Mouse (Mus musculus): ENCODE measurements around the gene Chchd3.

Chchd3 gene

DNA sequence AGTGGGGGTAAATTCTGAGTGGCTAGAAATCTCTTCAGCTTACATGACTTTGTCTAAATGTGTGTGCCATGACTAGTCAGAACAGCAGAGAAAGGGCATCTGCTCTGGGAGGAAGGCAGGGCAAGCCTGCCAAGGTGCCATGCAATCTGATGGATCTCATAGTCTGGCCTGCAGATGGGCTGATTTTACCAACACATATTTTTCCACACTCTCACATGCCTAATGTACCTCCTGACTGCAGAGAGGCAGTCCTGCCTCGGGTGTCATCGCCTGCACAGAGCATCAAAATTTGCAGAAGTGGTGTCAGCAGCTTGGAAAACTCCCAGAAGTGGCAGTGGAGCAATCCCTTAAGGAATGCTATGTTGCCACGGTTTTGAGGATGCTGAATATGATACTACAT is 55.5 kb downstream of the Chchd3 start:
- DNase-seq (ENCODE audit: low read depth, low spot score) = no peak

GRCm38 (mm10) chr6:33002988-33003387 is 57.1 kb downstream of the Chchd3 start:
- DNase-seq (ENCODE audit: low read depth, low spot score) = no peak

DNA sequence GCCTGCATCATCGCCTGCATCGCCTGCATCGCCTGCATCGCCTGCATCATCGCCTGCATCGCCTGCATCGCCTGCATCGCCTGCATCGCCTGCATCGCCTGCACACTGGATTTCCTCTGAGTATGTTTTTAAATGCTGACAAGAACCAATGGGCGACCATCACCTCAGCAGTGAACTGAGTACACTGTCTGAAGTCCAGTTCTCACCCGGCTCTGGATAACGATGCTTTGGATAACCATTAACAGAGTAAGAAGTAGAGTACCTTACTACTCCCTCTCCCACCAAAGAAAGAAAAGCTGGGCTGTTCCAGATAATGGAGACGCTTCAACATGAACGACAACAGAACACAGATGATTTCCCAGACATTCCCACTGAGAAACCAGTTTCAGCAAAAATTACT is 58.8 kb downstream of the Chchd3 start:
- DNase-seq (ENCODE audit: low read depth, low spot score) = no peak

GRCm38 (mm10) chr6:32996597-32996996 is 63.5 kb downstream of the Chchd3 start:
- DNase-seq (ENCODE audit: low read depth, low spot score) = no peak

DNA sequence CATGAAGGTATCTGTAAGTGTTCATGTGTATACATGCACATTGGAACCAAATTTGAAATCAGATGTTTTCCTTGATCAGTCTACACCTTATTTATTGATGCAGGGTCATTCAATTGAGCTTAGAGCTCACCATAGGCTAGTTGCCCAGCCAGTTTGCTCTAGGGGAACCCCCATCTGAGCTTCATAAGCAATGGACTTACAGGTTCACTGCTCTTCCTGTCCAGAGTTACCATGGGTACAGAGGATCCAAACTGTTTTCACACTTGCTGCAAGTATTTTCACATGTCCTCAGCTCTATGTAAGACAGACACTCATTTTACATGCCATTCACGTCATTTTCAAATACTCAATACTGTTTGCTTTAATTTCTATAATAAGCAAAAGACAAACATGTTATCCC is 66.2 kb downstream of the Chchd3 start:
- DNase-seq (ENCODE audit: low read depth, low spot score) = no peak

- no peak for DNase-seq (ENCODE audit: low read depth, low spot score)
These were observed 69.9 kb downstream of the Chchd3 start for GRCm38 (mm10) chr6:32990061-32990633.

DNA sequence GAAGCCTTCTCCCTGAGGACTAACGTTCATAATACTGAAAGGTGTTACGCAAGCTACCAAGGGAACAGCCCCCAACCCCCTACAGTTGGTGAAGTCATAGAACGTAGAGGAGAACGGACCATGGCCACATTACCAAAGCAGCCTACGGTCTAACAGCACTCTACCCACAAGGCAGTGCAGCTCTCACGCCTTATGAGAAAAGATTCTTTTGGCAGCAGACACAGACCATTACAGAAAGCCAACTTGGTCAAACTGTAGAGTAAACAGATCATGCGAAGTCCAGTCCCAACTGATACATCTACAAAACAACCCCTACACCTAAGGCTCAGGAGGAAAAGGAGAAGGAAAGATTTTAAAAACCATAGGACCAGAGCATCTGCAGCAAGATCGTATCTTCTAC is 71.5 kb downstream of the Chchd3 start:
- DNase-seq (ENCODE audit: low read depth, low spot score) = no peak

GRCm38 (mm10) chr6:32983876-32984275 is 76.2 kb downstream of the Chchd3 start:
- no peak for DNase-seq (ENCODE audit: low read depth, low spot score)

DNA sequence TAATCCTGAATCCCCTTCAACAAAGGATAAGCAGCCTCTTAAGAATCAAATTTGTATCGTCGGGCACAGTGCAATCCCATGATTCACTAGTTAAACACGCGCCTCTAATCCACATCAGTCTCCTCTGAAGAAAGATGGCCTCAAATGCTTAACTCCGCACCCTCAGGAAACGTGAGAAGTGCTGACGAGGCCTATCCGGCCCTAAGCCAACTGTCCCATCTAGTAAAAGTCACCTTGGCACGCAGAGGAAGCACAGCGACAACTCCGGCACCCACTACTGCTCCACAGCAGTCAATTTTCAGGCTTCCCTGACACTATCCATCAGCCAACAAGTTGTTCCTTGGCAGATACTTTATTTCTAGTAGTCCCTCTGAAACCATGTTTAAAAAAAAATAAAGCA is 78.8 kb downstream of the Chchd3 start:
- no peak for DNase-seq (ENCODE audit: low read depth, low spot score)

GRCm38 (mm10) chr6:32978811-32979210 is 81.2 kb downstream of the Chchd3 start:
- DNase-seq (ENCODE audit: low read depth, low spot score) = no peak

DNA sequence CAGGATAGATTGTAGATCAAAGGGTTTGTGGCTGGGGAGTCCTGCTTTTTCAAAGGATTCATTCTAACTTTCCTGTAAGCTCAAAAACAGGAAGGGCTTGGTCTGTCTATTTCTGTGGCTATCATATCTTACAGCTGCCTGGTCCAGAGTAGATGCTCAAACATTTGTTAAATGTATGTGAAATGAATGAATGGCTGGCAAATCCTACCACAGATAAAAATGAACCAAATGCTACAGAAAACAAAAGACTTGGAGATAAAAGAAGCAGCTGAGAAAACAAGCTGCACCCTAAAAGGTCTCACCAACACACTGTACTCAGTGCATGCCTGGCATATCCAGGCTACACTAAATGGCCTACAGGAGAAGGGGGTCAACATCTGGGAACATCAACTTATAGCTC is 88.1 kb downstream of the Chchd3 start:
- DNase-seq (ENCODE audit: low read depth, low spot score) = no peak

DNA sequence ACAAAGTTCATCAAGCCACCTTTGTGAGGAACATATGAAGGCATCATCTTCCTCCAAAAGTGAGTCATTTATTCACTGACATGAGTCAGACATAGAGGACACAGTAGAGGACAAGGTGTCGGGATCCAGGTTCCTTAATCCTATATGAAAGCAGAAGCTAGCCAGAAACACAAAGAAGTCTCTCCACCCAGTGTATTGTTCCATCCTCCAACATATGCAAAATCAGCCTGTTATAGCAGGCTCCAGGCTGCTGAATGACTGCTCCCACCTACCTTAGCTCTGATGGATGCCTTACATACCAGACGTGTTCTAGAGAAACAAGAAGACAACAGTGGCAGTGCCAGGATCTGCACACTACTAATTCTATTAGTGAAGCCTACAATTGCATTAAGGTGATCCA is 91.1 kb downstream of the Chchd3 start:
- no peak for DNase-seq (ENCODE audit: low read depth, low spot score)

GRCm38 (mm10) chr6:32962048-32962447 is 98.0 kb downstream of the Chchd3 start:
- no peak for DNase-seq (ENCODE audit: low read depth, low spot score)

GRCm38 (mm10) chr6:32961477-32961876 is 98.6 kb downstream of the Chchd3 start:
- no peak for DNase-seq (ENCODE audit: low read depth, low spot score)

GRCm38 (mm10) chr6:32959816-32960550 is 100.1 kb downstream of the Chchd3 start:
- no peak for DNase-seq (ENCODE audit: low read depth, low spot score)

DNA sequence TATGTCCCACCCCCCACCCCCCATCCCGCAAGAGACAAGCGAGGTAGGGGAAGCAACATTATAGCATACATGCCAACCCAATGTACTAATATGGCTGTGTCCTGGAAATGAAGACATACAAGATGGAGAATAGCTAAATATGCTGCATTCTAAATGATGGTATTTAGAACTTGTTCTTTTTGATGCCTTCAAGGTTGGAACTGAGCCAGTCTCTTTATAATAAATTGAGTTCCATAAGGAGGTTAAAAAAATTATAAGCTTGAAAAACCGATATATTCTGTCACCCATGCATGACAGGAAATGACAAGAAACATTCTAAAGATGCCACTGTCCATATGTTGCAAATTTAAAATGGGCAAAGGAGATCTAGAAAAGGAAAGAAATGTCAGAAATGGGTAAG is 104.6 kb downstream of the Chchd3 start:
- DNase-seq (ENCODE audit: low read depth, low spot score) = no peak

- DNase-seq (ENCODE audit: low read depth, low spot score) = no peak
These were observed 109.1 kb downstream of the Chchd3 start for GRCm38 (mm10) chr6:32950973-32951372.

DNA sequence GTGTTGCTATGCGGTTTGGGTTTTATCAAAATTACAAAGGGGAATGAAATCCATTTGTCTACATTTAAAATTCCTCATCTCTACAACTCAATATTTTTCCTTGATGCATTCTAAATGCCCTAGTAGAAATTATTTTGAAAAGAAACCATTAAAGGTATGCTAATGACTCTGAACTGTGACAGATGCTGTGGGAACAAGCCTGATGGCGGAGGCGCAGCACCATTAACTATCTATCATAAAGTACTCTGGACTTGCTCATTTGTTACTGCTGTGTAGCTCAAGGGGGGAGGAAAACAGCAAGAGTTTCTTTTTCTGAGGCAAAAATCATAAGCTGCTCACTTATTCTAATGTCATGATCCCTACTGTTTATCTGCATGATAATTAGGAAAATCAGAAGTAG is 110.4 kb downstream of the Chchd3 start:
- DNase-seq (ENCODE audit: low read depth, low spot score) = no peak

DNA sequence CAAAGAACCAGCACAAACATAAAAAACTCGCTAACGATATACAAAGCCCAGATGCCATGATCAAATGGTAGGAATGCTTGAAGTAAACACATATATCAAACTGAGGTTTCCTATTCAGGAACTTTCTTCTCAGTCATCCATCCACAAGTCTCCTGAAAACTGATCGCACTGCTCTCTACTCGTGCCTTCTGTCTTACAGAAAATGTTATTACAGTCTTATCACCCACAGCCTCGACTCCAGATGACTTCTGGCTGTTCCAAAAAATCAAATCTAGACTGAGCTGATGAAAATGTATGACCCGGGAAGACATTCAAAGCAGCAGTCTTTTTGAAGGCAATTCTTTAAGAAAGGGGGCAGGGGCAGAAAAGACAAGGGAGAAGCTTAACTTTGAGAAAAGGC is 112.8 kb downstream of the Chchd3 start:
- DNase-seq (ENCODE audit: low read depth, low spot score) = no peak

- no peak for DNase-seq (ENCODE audit: low read depth, low spot score)
These were observed 115.1 kb downstream of the Chchd3 start for GRCm38 (mm10) chr6:32944956-32945355.

GRCm38 (mm10) chr6:32943651-32944050 is 116.4 kb downstream of the Chchd3 start:
- DNase-seq (ENCODE audit: low read depth, low spot score) = no peak

DNA sequence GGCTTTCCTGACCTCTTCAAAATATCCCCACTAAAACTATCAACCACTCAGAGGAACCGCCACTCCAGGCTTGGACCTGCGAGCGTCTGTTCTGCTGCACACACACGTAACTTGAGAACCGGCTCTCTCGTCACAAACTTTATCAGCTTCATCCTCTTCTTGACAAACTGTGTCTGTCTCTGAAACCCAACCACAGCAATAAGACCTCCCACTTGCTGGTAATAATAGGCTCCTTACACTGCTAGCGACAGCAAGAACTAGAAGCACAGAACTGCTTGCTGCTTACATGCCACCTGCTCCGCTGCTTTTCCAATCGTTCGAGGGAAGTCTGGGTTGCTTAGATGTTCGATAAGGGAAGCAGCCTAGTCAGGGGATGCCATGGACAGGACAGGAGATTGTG is 119.8 kb downstream of the Chchd3 start:
- no peak for DNase-seq (ENCODE audit: low read depth, low spot score)

DNA sequence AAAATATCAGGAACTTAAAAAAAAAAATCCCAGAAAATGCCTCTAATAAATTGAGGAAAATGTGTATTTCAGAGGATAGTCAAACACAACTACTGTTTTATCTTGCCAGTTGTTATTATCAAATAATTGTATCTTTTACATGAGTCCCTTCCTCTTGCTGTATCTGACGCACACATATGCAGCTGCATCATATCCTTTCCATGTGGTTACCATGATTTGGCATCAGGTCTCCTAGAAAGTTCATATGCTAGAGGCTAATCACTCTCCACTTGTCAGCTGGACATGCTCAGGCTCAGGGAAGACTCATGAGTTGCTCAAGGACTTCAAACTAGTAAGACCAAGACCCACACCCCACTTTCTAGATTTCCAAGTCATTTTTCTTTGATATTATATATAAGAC is 122.4 kb downstream of the Chchd3 start:
- DNase-seq (ENCODE audit: low read depth, low spot score) = no peak

GRCm38 (mm10) chr6:32936794-32937193 is 123.3 kb downstream of the Chchd3 start:
- no peak for DNase-seq (ENCODE audit: low read depth, low spot score)
